Mouse (Mus musculus) erythroblast, embryonic 14.5 days (primary cell): ENCODE results near the gene Lyl1.

ENCODE experiments used
- GATA1 ChIP-seq: IDR thresholded peaks from 2 replicates; pipeline ENCODE4 v1.6.1; 2012; ENCODE audit warnings: low read length, inconsistent platforms, mixed read lengths
- TAL1 ChIP-seq: IDR thresholded peaks from 3 replicates; pipeline ENCODE4 v1.6.1; 2012; ENCODE audit warnings: low read length, inconsistent platforms, mixed read lengths

GRCm38 (mm10) chr8:84702963-84703465 lies 1.8 kb downstream of the Lyl1 start:
- no peak for TF ChIP-seq GATA1
- TF ChIP-seq TAL1: no peak
